Mouse (Mus musculus) limb, embryonic 12.5 days (tissue): ENCODE measurements at regions not wholly inside any gene's neighbourhood (a gene's known extent, or its start where the extent isn't known, plus 50 kb on each side); places are given as distances from the start of the nearest gene placed in this dataset.

Experiments used
- ATAC-seq: fragments of 200-750 bp; cut with Nextera tagmentation; 2 replicates; pipeline ENCODE4 v1.8.0; 2017; ENCODE audit warnings: low read depth, moderate TSS enrichment; ENCODE audit not compliant: insufficient number of reproducible peaks, insufficient read depth, low FRiP score, low TSS enrichment
- H3K27ac ChIP-seq: fragments of 300-500 bp; sonication (generic); 2 replicates; pipeline ENCODE4 v1.5.1; 2016; ENCODE audit warnings: mild to moderate bottlenecking, moderate library complexity
- H3K27me3 ChIP-seq: fragments of 300-500 bp; sonication (generic); 2 replicates; pipeline ENCODE4 v1.6.1; 2016; ENCODE audit warnings: mild to moderate bottlenecking, moderate library complexity
- H3K36me3 ChIP-seq: fragments of 300-500 bp; sonication (generic); 2 replicates; pipeline ENCODE4 v1.6.1; 2016; ENCODE audit warnings: mild to moderate bottlenecking, moderate library complexity
- H3K4me1 ChIP-seq: fragments of 300-500 bp; sonication (generic); replicated peaks from 2 replicates; pipeline ENCODE4 v1.6.1; 2016
- H3K4me2 ChIP-seq: fragments of 300-500 bp; sonication (generic); 2 replicates; pipeline ENCODE4 v1.6.1; 2016; ENCODE audit warnings: mild to moderate bottlenecking, moderate library complexity
- H3K4me3 ChIP-seq: fragments of 300-500 bp; sonication (generic); replicated peaks from 2 replicates; pipeline ENCODE4 v1.5.1; 2016; ENCODE audit warnings: mild to moderate bottlenecking
- H3K9ac ChIP-seq: fragments of 300-500 bp; sonication (generic); replicated peaks from 2 replicates; pipeline ENCODE4 v1.6.1; 2016; ENCODE audit warnings: mild to moderate bottlenecking, moderate library complexity
- H3K9me3 ChIP-seq: fragments of 300-500 bp; sonication (generic); 2 replicates; pipeline ENCODE4 v1.6.1; 2016; ENCODE audit warnings: mild to moderate bottlenecking, moderate library complexity
- whole genome bisulfite sequencing: fragments of 180-500 bp; shearing (Covaris S2); methylation state at CpG from one replicate; pipeline ENCODE4 v1.1.7; 2016; 5-methylcytosine and 5-hydroxymethylcytosine counted together

DNA sequence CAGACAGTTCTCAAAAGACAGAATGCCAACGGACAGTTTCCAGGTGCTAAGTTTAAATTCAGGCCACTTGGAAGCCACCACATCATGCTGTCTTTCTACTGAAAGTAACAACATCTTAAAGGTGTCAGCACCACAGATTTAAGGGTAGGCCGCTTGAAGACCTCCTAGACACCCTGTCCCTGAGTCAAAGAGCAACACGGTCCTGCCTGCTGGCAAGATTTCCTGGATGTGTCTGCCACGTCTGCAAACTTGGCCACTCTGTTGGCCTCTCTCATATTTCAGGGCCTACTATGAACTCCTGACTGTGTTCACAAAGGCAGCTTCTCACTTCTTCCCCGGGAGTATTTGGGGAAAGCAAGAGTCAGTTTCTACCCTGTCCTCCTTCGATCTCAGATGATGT is 194.7 kb upstream of the Esrrg start:
- H3K4me2 ChIP-seq = no peak overlapping the region
- H3K9me3 ChIP-seq = no peaks in the 10 kb centered on the region
- no peaks in the 10 kb centered on the region for H3K36me3 ChIP-seq
- H3K27me3 ChIP-seq = no peaks in the 10 kb centered on the region
- no peak overlapping the region for H3K9ac ChIP-seq
- no peak overlapping the region for H3K27ac ChIP-seq
- H3K4me1 ChIP-seq = peaks cover 7% of the 10 kb centered on the region; the same call in 1 of the 2 replicates
- WGBS = 57% methylated on average over 6 of the region's 6 CpGs
- no peak for ATAC-seq
- no peak overlapping the region for H3K4me3 ChIP-seq

- Histone ChIP-seq H3K36me3 (no peaks in the 10 kb centered on the region), H3K4me3 (no peak overlapping the region), H3K27ac (no peak overlapping the region), H3K4me1 (peaks cover 7% of the 10 kb centered on the region; the same call in 1 of the 2 replicates), H3K9me3 (no peaks in the 10 kb centered on the region), H3K4me2 (no peak overlapping the region), H3K27me3 (no peaks in the 10 kb centered on the region), H3K9ac (no peak overlapping the region)
- no peak for ATAC-seq
- WGBS = 76% methylated on average over 20 of the region's 20 CpGs
Observed at GRCm38 (mm10) chr1:187418186-187419140, 190.1 kb upstream of the Esrrg start.

GRCm38 (mm10) chr1:187428536-187429215 is 179.9 kb upstream of the Esrrg start:
- H3K27ac ChIP-seq = no peak overlapping the region
- no peak overlapping the region for H3K4me3 ChIP-seq
- H3K27me3 ChIP-seq = no peaks in the 10 kb centered on the region
- no peak for ATAC-seq
- H3K4me1 ChIP-seq = peaks cover 10% of the 10 kb centered on the region
- H3K9ac ChIP-seq = no peak overlapping the region
- H3K36me3 ChIP-seq = no peaks in the 10 kb centered on the region
- H3K9me3 ChIP-seq = no peaks in the 10 kb centered on the region
- WGBS = 20% methylated on average over 9 of the region's 9 CpGs
- peak overlapping the region; percentile 23; the same call in 1 of the 2 replicates for H3K4me2 ChIP-seq

DNA sequence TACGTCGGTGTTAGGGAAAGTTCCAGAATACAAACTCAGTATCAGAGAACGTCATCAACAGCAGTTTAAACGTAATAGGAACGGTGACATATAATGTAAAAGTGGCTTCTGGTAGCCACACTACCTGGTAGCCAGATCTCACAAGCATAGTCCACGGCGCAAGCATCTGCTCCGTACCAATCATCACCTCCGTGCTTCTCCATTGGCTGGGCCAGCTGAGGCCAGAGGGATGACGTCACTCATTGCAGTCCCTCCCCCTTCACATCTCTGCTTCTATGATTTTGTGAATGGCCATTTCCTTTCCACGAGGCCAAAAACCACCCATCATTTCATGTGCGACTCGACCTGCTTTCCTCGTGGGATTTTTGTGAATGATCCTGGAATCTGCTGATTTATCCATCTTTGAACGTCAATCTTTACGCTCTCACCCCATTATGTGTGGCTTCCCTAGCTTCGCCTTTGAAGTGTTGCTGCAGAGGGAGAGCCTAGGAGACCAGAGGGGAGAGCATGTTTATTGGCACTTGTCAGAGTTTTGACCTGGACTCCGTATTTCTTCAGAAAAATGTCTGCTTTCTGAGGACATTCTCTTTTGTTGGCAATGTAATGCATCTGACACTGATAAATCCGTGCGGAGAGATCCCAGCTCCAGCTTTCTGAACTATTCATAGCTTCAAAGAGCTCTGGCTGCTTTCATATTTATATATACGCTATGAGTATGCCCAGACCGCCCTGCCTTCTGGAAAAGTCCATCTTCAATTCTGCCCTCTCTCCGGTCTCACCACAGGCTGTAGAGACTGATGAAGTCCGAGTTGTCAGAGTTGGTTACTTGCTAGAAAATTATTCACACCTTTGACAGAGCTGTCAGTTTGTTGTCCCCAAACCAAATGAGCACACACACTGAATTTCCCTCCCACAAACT is 174.6 kb upstream of the Esrrg start:
- Histone ChIP-seq H3K27ac (no peak overlapping the region), H3K9ac (no peak overlapping the region), H3K4me2 (no peak overlapping the region), H3K4me3 (no peak overlapping the region), H3K4me1 (peaks cover 3% of the 10 kb centered on the region), H3K9me3 (no peaks in the 10 kb centered on the region), H3K36me3 (no peaks in the 10 kb centered on the region), H3K27me3 (no peaks in the 10 kb centered on the region)
- no peak for ATAC-seq
- 82% methylated on average over 24 of the region's 24 CpGs for WGBS

- no peak overlapping the region for H3K9ac ChIP-seq
- no peaks in the 10 kb centered on the region for H3K36me3 ChIP-seq
- 84% methylated on average over 20 of the region's 20 CpGs for WGBS
- no peak overlapping the region for H3K27ac ChIP-seq
- H3K4me2 ChIP-seq = no peak overlapping the region
- H3K27me3 ChIP-seq = no peaks in the 10 kb centered on the region
- ATAC-seq = no peak
- no peak overlapping the region for H3K4me3 ChIP-seq
- H3K9me3 ChIP-seq = no peaks in the 10 kb centered on the region
- H3K4me1 ChIP-seq = no peaks in the 10 kb centered on the region
Observed at GRCm38 (mm10) chr1:187439170-187439914, 169.2 kb upstream of the Esrrg start.

DNA sequence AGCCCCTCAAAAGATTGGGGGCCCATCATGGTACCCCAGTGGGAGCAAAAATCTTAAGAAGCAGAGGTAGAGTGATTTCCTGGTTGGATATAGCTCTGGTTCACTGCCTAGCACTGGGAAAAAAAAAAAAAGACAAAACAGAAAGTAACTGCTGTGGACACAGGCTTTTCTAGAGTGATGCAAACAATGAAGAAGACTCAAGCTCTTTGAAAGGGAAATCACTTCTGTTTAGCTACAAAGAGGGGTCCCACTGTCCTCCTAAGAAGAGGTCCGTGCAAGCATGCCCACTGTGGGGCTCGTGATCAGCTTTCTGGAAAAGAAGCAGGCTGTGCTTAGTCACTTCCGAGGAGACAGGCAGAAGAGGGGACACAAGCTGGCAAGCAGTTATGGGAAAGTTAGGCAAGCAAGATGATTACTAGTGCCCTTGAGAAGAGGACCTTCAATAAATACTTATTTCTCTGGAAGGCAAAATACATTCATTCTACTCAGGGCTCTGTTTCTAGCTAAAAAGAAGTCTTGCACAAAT is 166.9 kb upstream of the Esrrg start:
- Histone ChIP-seq H3K9me3 (no peaks in the 10 kb centered on the region), H3K4me2 (no peak overlapping the region), H3K27me3 (no peaks in the 10 kb centered on the region), H3K36me3 (no peaks in the 10 kb centered on the region), H3K27ac (no peak overlapping the region), H3K4me3 (no peak overlapping the region), H3K4me1 (no peaks in the 10 kb centered on the region), H3K9ac (no peak overlapping the region)
- 89% methylated on average over 3 of the region's 3 CpGs for WGBS
- ATAC-seq = no peak

- no peak for ATAC-seq
- Histone ChIP-seq H3K27me3 (no peaks in the 10 kb centered on the region), H3K9ac (no peak overlapping the region), H3K36me3 (no peaks in the 10 kb centered on the region), H3K4me3 (no peak overlapping the region), H3K27ac (no peak overlapping the region), H3K4me2 (no peak overlapping the region), H3K4me1 (peaks cover 9% of the 10 kb centered on the region), H3K9me3 (no peaks in the 10 kb centered on the region)
- WGBS = 90% methylated on average over 6 of the region's 6 CpGs
Observed at GRCm38 (mm10) chr1:187446511-187446910, 162.1 kb upstream of the Esrrg start.

DNA sequence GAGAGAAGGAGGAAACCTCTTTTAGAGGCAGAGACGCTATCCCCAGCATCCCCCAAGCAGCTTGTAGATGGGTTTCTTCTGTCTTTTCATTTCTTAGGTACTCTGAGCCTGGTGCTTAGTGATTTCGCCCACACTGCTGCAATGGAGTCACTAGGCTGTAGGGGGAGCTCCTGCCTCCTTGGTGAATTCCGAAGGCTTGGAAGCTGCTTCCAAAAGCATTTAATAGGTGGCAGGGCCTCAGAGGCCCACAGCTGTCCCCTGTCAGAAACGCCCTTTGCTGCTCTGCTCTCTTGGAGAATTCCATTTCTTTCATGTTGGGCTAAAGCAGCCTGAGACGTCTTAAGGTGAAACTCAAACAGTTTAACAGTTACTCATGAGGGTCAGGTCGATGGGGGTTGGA is 160.4 kb upstream of the Esrrg start:
- peak overlapping the region; percentile 36 for H3K4me2 ChIP-seq
- 11% methylated on average over 6 of the region's 6 CpGs for WGBS
- no peak overlapping the region for H3K27ac ChIP-seq

DNA sequence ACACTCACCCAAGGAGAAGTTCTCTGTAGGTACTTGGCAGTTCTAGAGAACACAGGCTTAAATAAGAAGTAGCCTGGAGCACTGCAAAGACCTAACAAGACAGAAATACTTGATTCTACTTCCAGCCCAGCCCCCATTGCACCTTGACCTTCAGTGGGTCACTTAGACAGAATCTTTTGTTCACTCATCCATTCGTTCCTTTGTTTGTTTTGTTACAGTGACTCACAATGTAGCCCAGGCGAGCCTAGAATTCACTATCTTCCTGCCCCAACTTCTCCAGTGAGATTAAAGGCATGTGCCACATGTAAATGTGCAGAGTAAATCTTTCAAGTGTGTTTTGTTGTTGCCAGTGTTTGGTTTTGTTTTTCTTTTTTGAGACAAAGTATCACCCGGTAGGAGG is 158.5 kb upstream of the Esrrg start:
- Histone ChIP-seq H3K9me3 (no peaks in the 10 kb centered on the region), H3K4me3 (no peak overlapping the region), H3K27me3 (no peaks in the 10 kb centered on the region), H3K36me3 (no peaks in the 10 kb centered on the region), H3K9ac (no peak overlapping the region), H3K27ac (no peak overlapping the region), H3K4me2 (no peak overlapping the region), H3K4me1 (peaks cover 9% of the 10 kb centered on the region)
- 73% methylated on average over 3 of the region's 3 CpGs for WGBS
- ATAC-seq = no peak

More for the DNA sequence above, 160.4 kb upstream of the Esrrg start:
- Histone ChIP-seq H3K27me3 (no peaks in the 10 kb centered on the region), H3K9ac (no peak overlapping the region), H3K36me3 (no peaks in the 10 kb centered on the region), H3K4me3 (no peak overlapping the region), H3K4me1 (peaks cover 9% of the 10 kb centered on the region), H3K9me3 (no peaks in the 10 kb centered on the region)
- no peak for ATAC-seq

DNA sequence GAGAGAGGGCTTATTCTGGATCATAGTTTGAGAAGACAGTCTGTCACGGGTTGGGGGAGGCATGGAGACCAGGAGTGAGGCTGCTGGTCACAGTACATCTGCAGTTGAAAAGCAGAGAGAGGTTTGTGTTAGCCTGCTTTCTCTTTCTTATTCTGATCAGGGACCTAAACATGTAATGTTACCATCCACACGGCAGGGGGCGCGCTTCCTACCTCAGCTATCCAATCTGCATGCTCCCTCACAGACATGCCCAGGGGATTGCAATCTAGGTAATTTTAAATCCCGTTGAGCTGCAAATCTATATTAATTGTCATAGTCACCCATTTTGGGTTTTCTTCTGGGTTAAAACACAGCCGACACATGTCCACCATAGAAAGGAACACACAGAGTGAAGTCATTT is 156.4 kb upstream of the Esrrg start:
- Histone ChIP-seq H3K9me3 (no peaks in the 10 kb centered on the region), H3K4me1 (peaks cover 9% of the 10 kb centered on the region), H3K4me2 (no peak overlapping the region), H3K4me3 (no peak overlapping the region), H3K9ac (no peak overlapping the region), H3K27me3 (no peaks in the 10 kb centered on the region), H3K27ac (no peak overlapping the region), H3K36me3 (no peaks in the 10 kb centered on the region)
- 33% methylated on average over 6 of the region's 6 CpGs for WGBS
- no peak for ATAC-seq
